Mouse (Mus musculus) cortical plate, adult 2 months (tissue): ENCODE results near the gene Lrch4. TPM values are rescaled to one million over a fixed set of nuclear protein-coding genes. Genes with fewer than 3 reads are reported as not detected.

Experiments
- H3K27ac ChIP-seq: fragments of 200-500 bp; 2 replicates; pipeline ENCODE4 v1.5.1; 2012; ENCODE audit warnings: low read length, control low read depth, inconsistent platforms; ENCODE audit not compliant: insufficient read depth
- H3K4me1 ChIP-seq: fragments of 200-500 bp; 2 replicates; pipeline ENCODE4 v1.6.1; 2011; ENCODE audit warnings: low read length; ENCODE audit not compliant: control insufficient read depth, insufficient read depth
- H3K4me3 ChIP-seq: fragments of 200-500 bp; 2 replicates; pipeline ENCODE4 v1.5.1; 2011; ENCODE audit warnings: mild to moderate bottlenecking, low read length, control low read depth; ENCODE audit not compliant: insufficient read depth
- CTCF ChIP-seq: fragments of 200-500 bp; IDR thresholded peaks from 2 replicates; pipeline ENCODE4 v1.5.1; 2011; ENCODE audit warnings: mild to moderate bottlenecking, control low read depth, low read length; ENCODE audit not compliant: insufficient read depth; ENCODE audit errors: extremely low read depth
- POLR2A ChIP-seq: fragments of 200-500 bp; IDR thresholded peaks from 2 replicates; pipeline ENCODE4 v1.6.1; 2011; ENCODE audit warnings: mild to moderate bottlenecking, low read length, control low read depth; ENCODE audit not compliant: insufficient read depth; ENCODE audit errors: extremely low read depth
- polyA plus RNA-seq: library from polyadenylated mRNA; depleted of rRNA; stranded (reverse); fragments of >200 nt; gene quantifications from 2 replicates; pipeline ENCODE4 v1.2.3, GENCODE M21; 2012; rRNA removed

Gene Lrch4
- polyA plus RNA-seq, 1 experiment: 15.0 TPM

DNA sequence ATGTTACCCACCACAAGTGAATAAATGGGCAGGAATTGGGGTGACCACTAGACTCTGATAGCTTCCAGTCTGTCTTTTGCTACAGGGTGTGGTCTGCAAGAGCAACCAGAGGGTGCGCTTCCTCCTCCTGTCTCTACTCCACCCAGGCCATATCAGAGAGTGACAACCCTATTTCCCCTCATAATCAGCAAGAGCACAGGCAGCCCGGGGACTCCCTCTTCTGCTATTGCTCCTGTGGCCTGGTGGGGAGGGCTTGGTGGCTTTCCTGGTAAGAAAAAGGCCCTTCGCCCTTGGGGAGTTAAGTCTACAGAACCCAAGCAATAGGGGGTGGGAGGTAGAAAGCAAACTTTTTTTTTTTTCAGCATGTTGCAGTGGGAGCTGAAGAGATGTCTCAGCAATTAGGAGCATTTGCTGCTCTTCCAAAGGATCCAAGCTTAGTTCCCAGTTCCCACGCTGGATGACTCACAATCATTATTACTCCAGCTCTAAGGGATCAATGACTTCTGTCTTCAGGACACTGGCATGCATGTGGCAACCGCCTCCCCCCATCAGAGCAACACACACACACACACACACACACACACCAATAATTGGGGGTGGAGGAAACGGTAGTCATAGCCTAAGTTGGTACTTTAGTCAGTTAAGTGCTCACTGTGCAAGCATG, 57.3 kb downstream of the Lrch4 start:
- Histone ChIP-seq H3K4me3 (no peak overlapping the region), H3K27ac (no peak overlapping the region), H3K4me1 (peaks cover 4% of the 10 kb centered on the region)
- TF ChIP-seq CTCF (no peak), POLR2A (no peak)

DNA sequence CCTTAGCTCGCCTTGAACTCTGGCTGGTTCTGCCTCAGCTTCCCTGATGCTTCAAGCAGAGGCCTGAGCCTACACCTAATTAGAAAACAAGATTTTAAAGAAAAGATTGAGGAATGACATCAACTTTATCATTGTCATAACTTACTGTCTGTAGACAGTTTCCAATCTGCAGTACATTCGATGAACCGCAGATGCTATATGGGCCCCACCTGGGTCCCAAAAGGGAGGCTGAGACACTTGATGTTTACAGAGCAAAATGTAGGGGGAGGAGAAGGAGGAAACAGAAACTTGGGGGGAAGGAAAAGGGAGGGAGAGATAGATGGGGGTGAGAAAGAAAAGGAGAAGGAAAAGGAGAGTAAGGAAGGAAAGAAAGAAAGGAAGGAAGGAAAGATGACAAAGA, 61.1 kb downstream of the Lrch4 start:
- H3K4me1 ChIP-seq: no peaks in the 10 kb centered on the region
- no peak overlapping the region for H3K4me3 ChIP-seq
- H3K27ac ChIP-seq: no peak overlapping the region
- TF ChIP-seq POLR2A: no peak
- TF ChIP-seq CTCF: no peak

DNA sequence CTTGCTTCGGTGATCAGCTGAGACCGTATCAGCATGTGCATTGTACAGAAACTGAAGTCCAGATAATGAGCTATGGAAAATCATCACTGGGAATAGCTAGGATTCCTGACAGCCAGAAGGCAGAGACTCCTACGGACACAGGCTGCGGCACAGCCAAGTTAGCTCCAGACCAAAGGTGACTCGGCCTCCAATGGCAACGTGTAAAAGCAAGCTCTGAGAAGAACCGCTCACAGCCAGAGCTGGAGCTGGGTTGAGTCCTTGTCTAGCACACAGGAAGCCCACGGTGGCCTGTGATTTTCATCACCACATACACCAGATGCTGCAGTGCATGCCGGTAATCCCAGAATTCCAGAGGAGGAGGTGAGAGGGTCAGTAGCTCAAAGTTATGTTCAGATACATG, 61.6 kb downstream of the Lrch4 start:
- Histone ChIP-seq H3K4me3 (no peak overlapping the region), H3K4me1 (no peaks in the 10 kb centered on the region)
- TF ChIP-seq CTCF (no peak), POLR2A (no peak)

More for the DNA sequence above, 61.6 kb downstream of the Lrch4 start:
- no peak overlapping the region for H3K27ac ChIP-seq

Other genes with a start within 250 kb of the Lrch4 start
- 0.15 and 0.21 TPM in 2 replicates for gene Zan, start 152.1 kb upstream of the Lrch4 start, polyA plus RNA-seq
- 46.4 and 48.5 TPM in 2 replicates for gene Pop7, start 126.6 kb upstream of the Lrch4 start, polyA plus RNA-seq
- gene Gigyf1, start 110.6 kb upstream of the Lrch4 start, polyA plus RNA-seq: 41.0 and 50.2 TPM in 2 replicates
- not detected in 2 replicates for gene Epo, start 95.9 kb upstream of the Lrch4 start, polyA plus RNA-seq
- gene Gnb2, start 95.6 kb upstream of the Lrch4 start, polyA plus RNA-seq: 653 and 687 TPM in 2 replicates
- 179 and 199 TPM in 2 replicates for gene Actl6b, start 75.6 kb upstream of the Lrch4 start, polyA plus RNA-seq
- gene Tfr2, start 59.3 kb upstream of the Lrch4 start, polyA plus RNA-seq: 22.3 and 25.5 TPM in 2 replicates
- gene Mospd3, start 28.1 kb upstream of the Lrch4 start, polyA plus RNA-seq: 45.1 and 45.3 TPM in 2 replicates
- 12.6 and 13.6 TPM in 2 replicates for gene Pcolce, start 15.3 kb upstream of the Lrch4 start, polyA plus RNA-seq
- gene Fbxo24, start 119 bp upstream of the Lrch4 start, polyA plus RNA-seq: 0.23 and 0.29 TPM in 2 replicates
- 11.0 and 12.6 TPM in 2 replicates for gene Gm20605, start 54 bp downstream of the Lrch4 start, polyA plus RNA-seq
- 24.6 and 26.0 TPM in 2 replicates for gene Sap25, start 12.2 kb downstream of the Lrch4 start, polyA plus RNA-seq
- 0.09 and 0.25 TPM in 2 replicates for gene Irs3, start 16.6 kb downstream of the Lrch4 start, polyA plus RNA-seq
- gene Agfg2, start 55.6 kb downstream of the Lrch4 start, polyA plus RNA-seq: 35.7 and 36.7 TPM in 2 replicates
- gene Nyap1, start 112.5 kb downstream of the Lrch4 start, polyA plus RNA-seq: 69.7 and 74.8 TPM in 2 replicates
- 365 and 366 TPM in 2 replicates for gene Tsc22d4, start 116.6 kb downstream of the Lrch4 start, polyA plus RNA-seq
- 26.9 and 27.6 TPM in 2 replicates for gene Ppp1r35, start 149.7 kb downstream of the Lrch4 start, polyA plus RNA-seq
- 37.8 and 38.1 TPM in 2 replicates for gene Mepce, start 158.5 kb downstream of the Lrch4 start, polyA plus RNA-seq
- 11.3 and 12.6 TPM in 2 replicates for gene Zcwpw1, start 158.7 kb downstream of the Lrch4 start, polyA plus RNA-seq
- 1.1 and 1.3 TPM in 2 replicates for gene Pilra, start 207.2 kb downstream of the Lrch4 start, polyA plus RNA-seq
- 0.08 TPM in 1 of 2 replicates, not detected in the other for gene Pilrb1, start 229.0 kb downstream of the Lrch4 start, polyA plus RNA-seq
- gene Pilrb2, start 242.7 kb downstream of the Lrch4 start, polyA plus RNA-seq: 0.42 and 0.44 TPM in 2 replicates